Mouse (Mus musculus) liver, adult 2 months (tissue): ENCODE measurements around the gene Anapc7.

Experiments used
- CTCF ChIP-seq: fragments of 200-500 bp; IDR thresholded peaks from 2 replicates; pipeline ENCODE4 v1.5.1; 2011; ENCODE audit warnings: low read depth, low read length, control low read depth
- POLR2A ChIP-seq: fragments of 200-500 bp; IDR thresholded peaks from 2 replicates; pipeline ENCODE4 v1.6.1; 2011; ENCODE audit warnings: low read length, control low read depth; ENCODE audit not compliant: insufficient read depth; ENCODE audit errors: extremely low read depth

DNA sequence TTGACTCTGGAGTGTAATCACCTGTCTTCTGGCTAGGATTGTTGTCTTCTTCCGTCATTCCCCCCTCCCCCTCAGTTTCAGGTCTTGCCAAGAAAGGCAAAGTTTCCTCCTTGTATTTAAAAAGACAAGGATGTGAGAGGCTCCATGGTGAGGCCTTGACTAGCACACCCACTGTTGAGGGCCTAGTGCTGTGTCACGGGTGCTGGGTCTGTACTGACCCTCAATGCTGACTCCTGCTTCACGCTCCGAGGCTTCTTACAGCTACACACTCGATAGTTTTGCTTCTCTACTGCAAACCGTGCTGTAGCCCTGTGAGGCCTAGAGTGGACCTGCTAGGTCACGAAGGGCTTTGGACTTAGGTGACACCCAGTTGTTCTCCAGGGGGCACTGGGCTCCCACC is 30.7 kb downstream of the Anapc7 start:
- TF ChIP-seq POLR2A = no peak
- no peak for TF ChIP-seq CTCF
